In the genomic region with DNA sequence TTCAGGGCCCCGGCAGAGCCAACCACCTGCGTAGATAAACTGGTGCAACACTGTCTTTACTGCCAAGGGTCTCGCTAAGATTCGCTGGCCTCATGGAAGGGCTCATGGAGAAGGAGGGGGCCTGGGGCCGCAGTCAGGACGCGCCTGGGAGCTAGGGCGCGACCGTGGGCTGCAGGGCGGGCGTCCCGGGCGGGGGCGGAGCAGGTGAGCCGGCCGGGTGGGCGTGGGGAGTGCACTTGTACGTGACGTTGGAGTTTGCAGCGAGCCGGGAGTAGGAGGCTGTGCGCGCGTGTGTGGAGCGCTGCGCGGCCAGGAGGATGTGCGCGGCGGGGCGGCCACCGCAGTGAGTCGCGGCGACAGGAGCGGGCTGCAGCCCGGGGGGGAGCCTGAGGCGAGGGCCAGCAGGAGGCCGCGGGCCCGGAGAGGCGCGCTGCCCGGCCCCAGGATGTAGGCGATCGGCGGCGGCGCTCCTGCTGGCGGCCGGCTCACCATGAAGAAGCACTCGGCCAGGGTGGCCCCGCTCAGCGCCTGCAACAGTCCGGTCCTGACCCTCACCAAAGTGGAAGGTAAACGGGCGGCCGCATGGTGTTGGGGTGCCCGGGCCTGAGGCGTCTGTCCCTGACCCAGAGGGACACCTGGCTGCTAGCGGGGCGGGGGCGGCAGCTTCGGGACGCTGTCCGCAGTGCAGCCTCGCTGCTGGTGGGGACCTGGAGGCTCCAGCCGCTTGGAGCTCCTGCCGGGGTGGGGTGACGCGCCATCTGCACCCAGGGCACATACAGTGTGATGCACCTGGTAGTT, we compare ENCODE assay signal across 8 mouse cellular contexts. TPM values are rescaled to one million over a fixed set of nuclear protein-coding genes. Genes with fewer than 3 reads are reported as not detected.
DNase-seq lines count a peak whose midpoint lies in the region; ATAC-seq and TF ChIP-seq lines count a peak whose summit lies in the region.

Slc35f3 (plus strand) TSS at position 263 of the 798 bp plus-strand sequence.

- DNase-seq in thymus, postnatal 14 days, result peak; percentile 17
- no peak for DNase-seq in thymus, postnatal 0 days (ENCODE audit: low spot score)
- DNase-seq in hindbrain, embryonic 11.5 days (ENCODE audit: low spot score), result peak; percentile 62
- DNase-seq in layer of hippocampus, adult 9-11 months, result peak; percentile 77
- DNase-seq in lung, adult 2 months, result peak; percentile 7
- peak; percentile 62 for DNase-seq in retina, embryonic 14.5 days (ENCODE audit: low spot score)
- DNase-seq in spleen, adult 18-20 months, result no peak

- H3K4me1 ChIP-seq in embryonic facial prominence, embryonic 13.5 days, result peaks cover 9% of the 10 kb centered on the region; the same call in 1 of the 2 replicates
- H3K4me1 ChIP-seq in hindbrain, embryonic 11.5 days (replicated peaks; ENCODE audit: control insufficient read depth, insufficient read depth, low read length), result no peaks in the 10 kb centered on the region
- H3K4me1 ChIP-seq in lung, adult 2 months (ENCODE audit: control insufficient read depth, insufficient read depth, low read length), result no peaks in the 10 kb centered on the region

- no peaks in the 10 kb centered on the region for H3K9me3 ChIP-seq in embryonic facial prominence, embryonic 13.5 days
- H3K9me3 ChIP-seq in hindbrain, embryonic 11.5 days (ENCODE audit: control insufficient read depth, low read length), result no peaks in the 10 kb centered on the region

- no peak for TF ChIP-seq CTCF in lung, adult 2 months (IDR thresholded peaks at IDR 0.05; ENCODE audit: insufficient read depth, low read length)

- H3K9ac ChIP-seq in embryonic facial prominence, embryonic 13.5 days, result peak within 1 kb of the TSS; percentile 65
- H3K9ac ChIP-seq in hindbrain, embryonic 11.5 days (ENCODE audit: low read depth, low read length), result peak within 1 kb of the TSS; percentile 57

- peak within 1 kb of the TSS; percentile 50 for H3K4me3 ChIP-seq in embryonic facial prominence, embryonic 13.5 days
- peak within 1 kb of the TSS; percentile 52 for H3K4me3 ChIP-seq in hindbrain, embryonic 11.5 days (ENCODE audit: low read depth, low read length)
- H3K4me3 ChIP-seq in lung, adult 2 months (replicated peaks; ENCODE audit: extremely low read depth, low read depth, low read length), result peak within 1 kb of the TSS; percentile 13

- H3K4me2 ChIP-seq in embryonic facial prominence, embryonic 13.5 days, result peak within 1 kb of the TSS; percentile 97
- peak within 1 kb of the TSS; percentile 96 for H3K4me2 ChIP-seq in hindbrain, embryonic 11.5 days (replicated peaks; ENCODE audit: low read depth, low read length)

- no peak for TF ChIP-seq POLR2A in lung, adult 2 months (IDR thresholded peaks at IDR 0.05; ENCODE audit: borderline replicate concordance, extremely low read depth, low read depth, low read length)

- ATAC-seq in embryonic facial prominence, embryonic 13.5 days (ENCODE audit: insufficient number of reproducible peaks, insufficient read depth, low FRiP score, low TSS enrichment, low read depth), result peak; percentile 63; the same call in 1 of the 2 replicates
- peak; percentile 57; the same call in 1 of the 2 replicates for ATAC-seq in hindbrain, embryonic 11.5 days (ENCODE audit: low FRiP score)

- H3K27ac ChIP-seq in embryonic facial prominence, embryonic 13.5 days, result no peak within 1 kb of the TSS
- no peak within 1 kb of the TSS for H3K27ac ChIP-seq in hindbrain, embryonic 11.5 days (ENCODE audit: low read depth, low read length)

- H3K27me3 ChIP-seq in embryonic facial prominence, embryonic 13.5 days, result peaks cover 40% of the 10 kb centered on the region
- H3K27me3 ChIP-seq in hindbrain, embryonic 11.5 days (ENCODE audit: control insufficient read depth, insufficient read depth, low read length), result peaks cover 22% of the 10 kb centered on the region

- under 1% methylated on average over 72 of the region's 72 CpGs for whole genome bisulfite sequencing in embryonic facial prominence, embryonic 13.5 days
- under 1% methylated on average over 59 of the region's 72 CpGs for WGBS in hindbrain, embryonic 11.5 days
- WGBS in lung, adult 2 months, result 3% methylated on average over 71 of the region's 72 CpGs

- no peaks in the 10 kb centered on the region for H3K36me3 ChIP-seq in embryonic facial prominence, embryonic 13.5 days
- H3K36me3 ChIP-seq in hindbrain, embryonic 11.5 days (ENCODE audit: control insufficient read depth, insufficient read depth, low read length), result no peaks in the 10 kb centered on the region

RNA-seq across cellular contexts. Expression of gene Slc35f3, which starts in this region (rescaled TPM):
- 0.08 and 0.27 TPM in 2 replicates for polyA plus RNA-seq in thymus, postnatal 0 days (2015; fragmentation: Nextera tagmentation; extraction: Ambion mirVana)
- 0.28 and 0.44 TPM in 2 replicates for polyA plus RNA-seq in embryonic facial prominence, embryonic 13.5 days (2015; fragmentation: Nextera tagmentation; extraction: Ambion mirVana)
- polyA plus RNA-seq in hindbrain, embryonic 11.5 days (2014; fragmentation: Nextera tagmentation; extraction: Ambion mirVana), result 0.08 and 0.22 TPM in 2 replicates
- 0.35 and 0.91 TPM in 2 replicates for polyA plus RNA-seq in lung, adult 2 months (2012; rRNA removed)

Comparison
In these comparisons a context has a peak if more than half of its experiments do, and no peak if none do; other contexts are left out.
1. DNase-seq: peak in thymus, postnatal 14 days (single experiment), layer of hippocampus, adult 9-11 months (single experiment) and retina, embryonic 14.5 days (single experiment); none in thymus, postnatal 0 days (single experiment) and spleen, adult 18-20 months (0 of 2).
2. Peak in ATAC-seq, H3K4me3 ChIP-seq, H3K9ac ChIP-seq and H3K4me2 ChIP-seq in embryonic facial prominence, embryonic 13.5 days; RNA of the gene not detected or under 1 TPM.
3. Peak in DNase-seq, ATAC-seq, H3K4me3 ChIP-seq, H3K9ac ChIP-seq and H3K4me2 ChIP-seq in hindbrain, embryonic 11.5 days; RNA of the gene not detected or under 1 TPM.
4. Peak in DNase-seq and H3K4me3 ChIP-seq in lung, adult 2 months; RNA of the gene not detected or under 1 TPM.
5. Peak in every context shown above with its lines, with median percentiles within 50 percentile points of each other: H3K4me3 ChIP-seq.